ENCODE assay signal across 22 mouse cellular contexts in the genomic region with DNA sequence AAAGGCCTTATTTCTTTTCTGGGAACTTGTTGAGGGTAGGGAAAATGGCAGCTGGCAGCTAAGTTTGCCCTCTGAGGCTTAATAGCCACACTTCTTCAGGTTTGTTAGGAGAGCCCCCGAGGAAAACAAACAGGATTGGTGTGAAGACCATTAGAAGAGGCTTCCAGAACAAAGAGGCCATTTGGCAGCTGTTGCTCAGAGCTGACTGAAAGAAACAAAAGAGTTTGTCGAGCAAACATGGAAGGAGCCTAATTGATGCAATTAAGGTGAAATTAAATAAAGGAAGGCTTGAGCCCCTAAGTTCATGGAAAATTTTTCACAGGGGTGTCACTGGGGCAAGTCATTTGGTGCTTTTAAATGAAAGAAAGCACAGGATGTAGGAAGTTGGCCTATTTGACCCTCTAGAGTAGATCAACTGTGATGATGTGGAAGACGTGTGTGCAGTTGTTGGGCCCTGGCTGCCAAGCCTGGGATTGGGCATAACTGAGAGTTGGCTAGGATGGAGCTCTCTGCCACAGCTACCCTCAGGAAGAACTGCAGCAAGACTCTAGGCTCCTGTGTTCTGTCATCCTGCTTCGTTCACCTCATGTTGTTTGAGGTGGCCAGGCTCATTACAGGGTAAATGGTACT.
DNase-seq lines count a peak whose midpoint lies in the region; ATAC-seq and TF ChIP-seq lines count a peak whose summit lies in the region.
"Had no signal": no experiment of that assay in that cellular context is flagged by ENCODE, and none has a peak within 500 bp of the region (broad histone marks: within the 10 kb centered on the region; RNA-seq: fewer than 3 reads in every experiment).

No protein-coding gene starts in this region.

- no peak overlapping the region for H3K9ac ChIP-seq in forebrain, postnatal 0 days
- no peak overlapping the region for H3K9ac ChIP-seq in forebrain, embryonic 12.5 days
- H3K9ac ChIP-seq in forebrain, embryonic 16.5 days (replicated peaks; ENCODE audit: low read depth, low read length): no peak overlapping the region
- H3K9ac ChIP-seq: hindbrain, embryonic 14.5 days; intestine, embryonic 15.5 days had no signal

- no peak overlapping the region for H3K27ac ChIP-seq in forebrain, embryonic 10.5 days
- no peak overlapping the region for H3K27ac ChIP-seq in forebrain, postnatal 0 days (ENCODE audit: low read depth, low read length)
- no peak overlapping the region for H3K27ac ChIP-seq in forebrain, embryonic 12.5 days
- H3K27ac ChIP-seq in forebrain, embryonic 16.5 days (ENCODE audit: low read length): no peak overlapping the region
- H3K27ac ChIP-seq: embryonic facial prominence, embryonic 10.5 days; gastrocnemius, adult 2 months; heart, embryonic 10.5 days; hindbrain, embryonic 10.5 days; hindbrain, embryonic 14.5 days; intestine, embryonic 15.5 days had no signal

- H3K4me3 ChIP-seq in forebrain, embryonic 10.5 days: no peak overlapping the region
- no peak overlapping the region for H3K4me3 ChIP-seq in forebrain, postnatal 0 days (ENCODE audit: low read depth, low read length)
- H3K4me3 ChIP-seq in forebrain, embryonic 12.5 days (replicated peaks): no peak overlapping the region
- H3K4me3 ChIP-seq in forebrain, embryonic 16.5 days (replicated peaks; ENCODE audit: low read length): no peak overlapping the region
- H3K4me3 ChIP-seq: embryonic facial prominence, embryonic 10.5 days; gastrocnemius, adult 2 months; heart, embryonic 10.5 days; hindbrain, embryonic 10.5 days; intestine, embryonic 15.5 days had no signal

- peaks cover 11% of the 10 kb centered on the region for H3K4me1 ChIP-seq in forebrain, embryonic 10.5 days
- no peaks in the 10 kb centered on the region for H3K4me1 ChIP-seq in forebrain, postnatal 0 days (ENCODE audit: insufficient read depth)
- 0 out of 2 replicates have a peak, but pooled peaks cover 6% of the 10 kb centered on the region for H3K4me1 ChIP-seq in forebrain, embryonic 12.5 days
- H3K4me1 ChIP-seq in forebrain, embryonic 16.5 days (replicated peaks; ENCODE audit: control insufficient read depth, insufficient read depth, low read length): no peaks in the 10 kb centered on the region
- H3K4me1 ChIP-seq: embryonic facial prominence, embryonic 10.5 days; heart, embryonic 10.5 days; hindbrain, embryonic 10.5 days; intestine, embryonic 15.5 days had no signal

- TF ChIP-seq CTCF in forebrain, postnatal 0 days (IDR thresholded peaks at IDR 0.05; ENCODE audit: low read depth): no peak

- no peak for ATAC-seq in forebrain, postnatal 0 days
- ATAC-seq in forebrain, embryonic 12.5 days (ENCODE audit: low FRiP score): peak; percentile 58; the same call in 1 of the 2 replicates
- peak; percentile 43 for ATAC-seq in forebrain, embryonic 16.5 days
- no peak for ATAC-seq in erythroid progenitor cell, adult 5-6 weeks (replicated peaks; ENCODE audit: low FRiP score, poor library complexity, severe bottlenecking)
- ATAC-seq: intestine, embryonic 15.5 days had no signal

- H3K36me3 ChIP-seq in forebrain, embryonic 10.5 days (replicated peaks): no peaks in the 10 kb centered on the region
- H3K36me3 ChIP-seq in forebrain, postnatal 0 days (ENCODE audit: insufficient read depth): no peaks in the 10 kb centered on the region
- no peaks in the 10 kb centered on the region for H3K36me3 ChIP-seq in forebrain, embryonic 12.5 days (replicated peaks)
- H3K36me3 ChIP-seq in forebrain, embryonic 16.5 days (ENCODE audit: control insufficient read depth, insufficient read depth): no peaks in the 10 kb centered on the region
- H3K36me3 ChIP-seq: embryonic facial prominence, embryonic 10.5 days; heart, embryonic 10.5 days; hindbrain, embryonic 10.5 days; intestine, embryonic 15.5 days had no signal

- 38% methylated on average over 4 of the region's 4 CpGs for WGBS in forebrain, embryonic 10.5 days
- WGBS in forebrain, postnatal 0 days: 15% methylated on average over 4 of the region's 4 CpGs
- 23% methylated on average over 4 of the region's 4 CpGs for WGBS in forebrain, embryonic 12.5 days
- WGBS in forebrain, embryonic 16.5 days: 23% methylated on average over 4 of the region's 4 CpGs

- peak; percentile 14 for DNase-seq in forebrain, embryonic 10.5 days (ENCODE audit: extremely low spot score, low spot score)
- no peak for DNase-seq in forebrain, postnatal 0 days
- no peak for DNase-seq in adrenal gland, postnatal 36 days
- DNase-seq in thymus, postnatal 10 days (ENCODE audit: low spot score in 2 of 2): no peak
- DNase-seq: adrenal gland, adult 2 months; adrenal gland, postnatal 25 days; cerebellum, adult 11 months; cerebellum, adult 9-10 months; cerebellum, postnatal 25 days; gastrocnemius, adult 2 months; gastrocnemius, postnatal 25 days; heart, adult 18-20 months; kidney, adult 18-20 months had no signal

- H3K9me3 ChIP-seq in forebrain, embryonic 10.5 days: no peaks in the 10 kb centered on the region
- no peaks in the 10 kb centered on the region for H3K9me3 ChIP-seq in forebrain, postnatal 0 days (ENCODE audit: low read length)
- H3K9me3 ChIP-seq in forebrain, embryonic 12.5 days: no peaks in the 10 kb centered on the region
- no peaks in the 10 kb centered on the region for H3K9me3 ChIP-seq in forebrain, embryonic 16.5 days (ENCODE audit: control insufficient read depth, low read length)
- H3K9me3 ChIP-seq: embryonic facial prominence, embryonic 10.5 days; heart, embryonic 10.5 days; hindbrain, embryonic 10.5 days; intestine, embryonic 15.5 days had no signal

- H3K27me3 ChIP-seq in forebrain, embryonic 10.5 days (ENCODE audit: poor library complexity, severe bottlenecking): peaks cover 24% of the 10 kb centered on the region
- H3K27me3 ChIP-seq in forebrain, postnatal 0 days (ENCODE audit: insufficient read depth, low read length): no peaks in the 10 kb centered on the region
- peaks cover 23% of the 10 kb centered on the region for H3K27me3 ChIP-seq in forebrain, embryonic 12.5 days
- 0 out of 2 replicates have a peak, but pooled peaks cover 2% of the 10 kb centered on the region for H3K27me3 ChIP-seq in forebrain, embryonic 16.5 days (replicated peaks; ENCODE audit: control insufficient read depth, insufficient read depth, low read length)
- H3K27me3 ChIP-seq: CH12.LX; intestine, embryonic 15.5 days had no signal

- H3K4me2 ChIP-seq in forebrain, postnatal 0 days (ENCODE audit: low read depth): no peak overlapping the region
- no peak overlapping the region for H3K4me2 ChIP-seq in forebrain, embryonic 12.5 days
- no peak overlapping the region for H3K4me2 ChIP-seq in forebrain, embryonic 16.5 days (ENCODE audit: low read length)
- H3K4me2 ChIP-seq: hindbrain, embryonic 14.5 days; intestine, embryonic 15.5 days had no signal

Comparison
In these comparisons a context has a peak if more than half of its experiments do, and no peak if none do; other contexts are left out.
1. ATAC-seq: peak in forebrain, embryonic 12.5 days (single experiment) and forebrain, embryonic 16.5 days (single experiment); none in forebrain, postnatal 0 days (single experiment) and erythroid progenitor cell, adult 5-6 weeks (single experiment).